Mouse (Mus musculus): ENCODE results near the gene Mgst2. TPM values are rescaled to one million over a fixed set of nuclear protein-coding genes. Genes with fewer than 3 reads are reported as not detected.

Mgst2 gene
- polyA plus RNA-seq, 1 experiment from 2014 or later, result 0.90 TPM

DNA sequence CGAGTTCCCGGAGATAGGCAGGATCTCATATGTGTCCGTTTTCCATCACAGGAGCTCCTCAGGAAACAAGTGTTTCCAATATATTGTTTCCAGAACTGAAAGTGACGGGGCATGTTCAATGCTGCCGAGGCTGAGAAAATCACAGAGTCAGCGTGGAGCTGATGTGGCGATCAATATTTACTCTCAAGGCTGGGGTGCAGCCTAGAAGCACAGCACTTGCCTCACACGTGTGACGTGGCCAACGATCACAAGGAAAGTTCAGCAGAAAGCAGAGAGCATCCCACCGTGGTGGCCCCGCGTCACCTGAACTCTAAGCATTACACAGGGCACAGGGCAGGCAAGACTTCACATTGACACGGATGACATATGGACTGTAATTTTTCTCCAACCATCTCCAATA is 34.4 kb downstream of the Mgst2 start:
- Histone ChIP-seq H3K36me3 (replicated peaks; ENCODE audit: control insufficient read depth, insufficient read depth, low read depth, low read length) (peaks cover 2% of the 10 kb centered on the region; the same call in 1 of the 2 replicates), H3K27ac (replicated peaks; ENCODE audit: low read depth, low read length) (no peak overlapping the region), H3K27me3 (ENCODE audit: control insufficient read depth, insufficient read depth, low read length) (no peaks in the 10 kb centered on the region), H3K4me1 (ENCODE audit: control insufficient read depth, insufficient read depth, low read length) (no peaks in the 10 kb centered on the region), H3K4me3 (ENCODE audit: low read depth, low read length) (no peak overlapping the region), H3K4me2 (ENCODE audit: low read depth, low read length) (no peak overlapping the region), H3K9me3 (replicated peaks; ENCODE audit: control insufficient read depth, low read length) (no peaks in the 10 kb centered on the region), H3K9ac (replicated peaks; ENCODE audit: low read length) (no peak overlapping the region)
- ATAC-seq (replicated peaks; ENCODE audit: insufficient number of reproducible peaks, low FRiP score, low TSS enrichment, low read depth), result no peak
- DNase-seq (ENCODE audit: low spot score), result no peak
- WGBS, result 90% methylated on average over 14 of the region's 14 CpGs

DNA sequence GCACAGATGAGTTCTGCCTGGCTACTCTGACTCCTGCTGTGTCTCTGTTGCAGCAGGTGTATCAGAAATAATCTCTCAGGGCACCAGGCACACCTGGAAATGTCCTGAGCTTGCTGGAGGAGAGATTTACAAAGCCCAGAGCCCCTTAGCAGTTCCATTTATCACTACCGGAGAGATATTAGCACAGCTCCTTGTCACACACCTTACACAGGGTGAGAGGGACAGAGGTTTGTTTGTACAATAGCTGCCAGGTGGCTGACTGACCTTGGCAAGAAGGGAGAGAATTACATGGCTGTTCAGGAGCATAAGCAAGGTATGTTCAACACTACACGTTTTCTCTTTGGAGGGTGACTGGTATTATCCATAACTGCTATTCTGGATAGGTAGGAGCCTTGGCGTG is 35.6 kb downstream of the Mgst2 start:
- Histone ChIP-seq H3K4me2 (ENCODE audit: low read depth, low read length) (no peak overlapping the region), H3K4me1 (ENCODE audit: control insufficient read depth, insufficient read depth, low read length) (no peaks in the 10 kb centered on the region), H3K9me3 (replicated peaks; ENCODE audit: control insufficient read depth, low read length) (no peaks in the 10 kb centered on the region), H3K27ac (replicated peaks; ENCODE audit: low read depth, low read length) (no peak overlapping the region), H3K4me3 (ENCODE audit: low read depth, low read length) (no peak overlapping the region), H3K9ac (replicated peaks; ENCODE audit: low read length) (no peak overlapping the region), H3K27me3 (ENCODE audit: control insufficient read depth, insufficient read depth, low read length) (no peaks in the 10 kb centered on the region), H3K36me3 (replicated peaks; ENCODE audit: control insufficient read depth, insufficient read depth, low read depth, low read length) (no peaks in the 10 kb centered on the region)
- 95% methylated on average over 3 of the region's 3 CpGs for WGBS
- DNase-seq (ENCODE audit: low spot score) (no peak), ATAC-seq (replicated peaks; ENCODE audit: insufficient number of reproducible peaks, low FRiP score, low TSS enrichment, low read depth) (no peak)

DNA sequence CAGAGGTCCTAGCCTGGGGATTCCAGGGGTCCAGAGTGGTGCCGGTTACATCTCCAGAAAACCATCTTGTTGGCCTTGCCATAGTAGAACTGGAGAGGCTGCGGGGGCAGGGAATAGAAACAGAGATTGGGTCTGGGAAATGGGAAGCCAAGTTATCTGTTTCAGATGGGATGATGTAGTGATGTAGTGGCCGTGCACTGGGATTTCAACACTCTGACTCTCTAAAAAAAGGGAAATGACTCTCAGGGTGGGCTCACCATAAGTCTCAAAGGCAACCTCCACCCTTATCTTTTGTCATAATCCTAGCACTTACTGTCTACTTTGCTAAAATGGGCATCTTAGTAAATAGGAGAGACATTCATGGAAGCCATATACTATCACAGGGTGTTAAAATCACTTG is 37.8 kb downstream of the Mgst2 start:
- peaks cover 3% of the 10 kb centered on the region; the same call in 1 of the 2 replicates for H3K4me1 ChIP-seq (ENCODE audit: control insufficient read depth, insufficient read depth, low read length)
- no peaks in the 10 kb centered on the region for H3K36me3 ChIP-seq (replicated peaks; ENCODE audit: control insufficient read depth, insufficient read depth, low read depth, low read length)
- H3K27ac ChIP-seq (replicated peaks; ENCODE audit: low read depth, low read length), result no peak overlapping the region
- 82% methylated on average over 3 of the region's 3 CpGs for WGBS
- no peaks in the 10 kb centered on the region for H3K27me3 ChIP-seq (ENCODE audit: control insufficient read depth, insufficient read depth, low read length)
- H3K9me3 ChIP-seq (replicated peaks; ENCODE audit: control insufficient read depth, low read length), result no peaks in the 10 kb centered on the region
- no peak overlapping the region for H3K9ac ChIP-seq (replicated peaks; ENCODE audit: low read length)
- no peak overlapping the region for H3K4me3 ChIP-seq (ENCODE audit: low read depth, low read length)
- ATAC-seq (replicated peaks; ENCODE audit: insufficient number of reproducible peaks, low FRiP score, low TSS enrichment, low read depth), result no peak
- H3K4me2 ChIP-seq (ENCODE audit: low read depth, low read length), result no peak overlapping the region
- DNase-seq (ENCODE audit: low spot score), result no peak

DNA sequence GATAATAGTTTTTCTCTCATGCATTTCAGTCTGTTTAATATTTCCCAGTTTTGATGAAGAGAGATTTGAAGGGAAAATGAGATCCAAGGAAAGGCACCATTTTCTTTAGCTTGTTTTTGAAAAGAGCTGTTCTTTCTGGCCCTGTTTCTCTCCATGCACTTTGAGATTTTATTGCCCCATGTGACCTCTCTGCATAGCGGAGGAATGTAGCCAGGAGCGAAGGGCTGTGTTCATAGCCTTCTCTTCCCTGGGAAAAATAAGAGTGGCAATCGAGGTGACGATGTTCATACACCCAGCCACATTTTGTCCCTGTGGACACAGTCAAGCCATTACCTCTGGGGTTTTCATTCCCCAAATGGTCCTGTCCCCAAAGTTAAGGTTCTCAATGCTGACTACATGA is 40.0 kb downstream of the Mgst2 start:
- no peaks in the 10 kb centered on the region for H3K36me3 ChIP-seq (replicated peaks; ENCODE audit: control insufficient read depth, insufficient read depth, low read depth, low read length)
- no peak overlapping the region for H3K4me3 ChIP-seq (ENCODE audit: low read depth, low read length)
- H3K9me3 ChIP-seq (replicated peaks; ENCODE audit: control insufficient read depth, low read length), result no peaks in the 10 kb centered on the region
- H3K27me3 ChIP-seq (ENCODE audit: control insufficient read depth, insufficient read depth, low read length), result no peaks in the 10 kb centered on the region
- H3K9ac ChIP-seq (replicated peaks; ENCODE audit: low read length), result no peak overlapping the region
- peaks cover 3% of the 10 kb centered on the region; the same call in 1 of the 2 replicates for H3K4me1 ChIP-seq (ENCODE audit: control insufficient read depth, insufficient read depth, low read length)
- H3K4me2 ChIP-seq (ENCODE audit: low read depth, low read length), result no peak overlapping the region
- WGBS, result 70% methylated on average over 4 of the region's 4 CpGs
- DNase-seq (ENCODE audit: low spot score), result no peak
- no peak for ATAC-seq (replicated peaks; ENCODE audit: insufficient number of reproducible peaks, low FRiP score, low TSS enrichment, low read depth)
- H3K27ac ChIP-seq (replicated peaks; ENCODE audit: low read depth, low read length), result no peak overlapping the region

DNA sequence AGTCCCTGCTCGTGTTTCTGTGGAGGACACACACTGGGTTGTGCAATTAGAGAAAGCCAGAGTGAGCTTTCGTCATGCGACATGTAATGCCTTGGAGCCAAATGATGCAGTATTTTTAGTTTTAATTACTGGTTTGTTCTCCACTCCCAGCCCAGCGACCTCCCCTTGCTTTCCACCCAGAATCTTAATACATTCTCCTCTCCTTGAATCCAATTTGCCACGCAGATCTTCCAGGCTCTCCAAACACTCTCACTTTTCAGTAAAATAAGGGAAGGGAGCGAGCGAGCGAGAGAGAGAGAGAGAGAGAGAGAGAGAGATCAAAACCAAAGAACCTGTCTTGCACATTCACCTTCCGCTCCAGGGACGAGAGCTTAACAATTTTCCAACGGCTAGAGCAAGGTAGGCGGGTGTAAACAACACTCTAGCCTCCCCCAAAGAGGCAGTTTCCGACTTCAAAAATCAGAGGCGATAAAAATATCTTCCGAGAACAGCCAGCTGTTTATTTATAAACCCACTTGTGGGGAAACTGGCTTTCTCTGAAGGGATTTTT is 40.6 kb downstream of the Mgst2 start:
- H3K36me3 ChIP-seq (replicated peaks; ENCODE audit: control insufficient read depth, insufficient read depth, low read depth, low read length), result no peaks in the 10 kb centered on the region
- H3K4me1 ChIP-seq (ENCODE audit: control insufficient read depth, insufficient read depth, low read length), result peaks cover 3% of the 10 kb centered on the region; the same call in 1 of the 2 replicates
- H3K4me3 ChIP-seq (ENCODE audit: low read depth, low read length), result no peak overlapping the region
- H3K4me2 ChIP-seq (ENCODE audit: low read depth, low read length), result peak overlapping the region; percentile 46
- peak overlapping the region; percentile 32; the same call in 1 of the 2 replicates for H3K9ac ChIP-seq (replicated peaks; ENCODE audit: low read length)
- H3K27me3 ChIP-seq (ENCODE audit: control insufficient read depth, insufficient read depth, low read length), result no peaks in the 10 kb centered on the region
- DNase-seq (ENCODE audit: low spot score) (no peak), ATAC-seq (replicated peaks; ENCODE audit: insufficient number of reproducible peaks, low FRiP score, low TSS enrichment, low read depth) (no peak)
- H3K27ac ChIP-seq (replicated peaks; ENCODE audit: low read depth, low read length), result no peak overlapping the region
- WGBS, result 26% methylated on average over 15 of the region's 15 CpGs
- no peaks in the 10 kb centered on the region for H3K9me3 ChIP-seq (replicated peaks; ENCODE audit: control insufficient read depth, low read length)

DNA sequence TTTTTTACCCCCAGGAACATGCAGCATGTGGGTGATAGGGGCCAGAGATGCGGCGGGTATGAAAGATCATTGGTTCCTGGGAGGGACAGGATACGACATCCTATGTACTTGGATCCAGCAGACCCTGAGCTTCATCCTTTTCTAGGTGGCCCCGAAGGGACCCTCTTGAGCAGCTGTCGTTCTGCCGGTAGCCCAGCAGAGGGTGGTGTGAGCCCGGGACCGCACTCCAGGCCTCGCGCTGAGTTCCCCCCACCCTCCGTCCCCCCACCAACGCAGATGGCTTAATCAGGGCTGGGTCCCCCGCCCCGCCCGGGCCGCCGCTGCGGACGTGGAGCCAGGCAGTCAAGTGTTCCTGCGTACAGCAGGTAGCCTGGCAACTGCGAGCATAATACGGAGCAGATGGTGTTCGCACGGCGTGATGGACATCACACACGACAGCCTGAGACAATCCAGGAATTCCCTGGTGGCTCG is 41.2 kb downstream of the Mgst2 start:
- Histone ChIP-seq H3K9me3 (replicated peaks; ENCODE audit: control insufficient read depth, low read length) (no peaks in the 10 kb centered on the region), H3K4me1 (ENCODE audit: control insufficient read depth, insufficient read depth, low read length) (peaks cover 3% of the 10 kb centered on the region; the same call in 1 of the 2 replicates), H3K27me3 (ENCODE audit: control insufficient read depth, insufficient read depth, low read length) (no peaks in the 10 kb centered on the region), H3K9ac (replicated peaks; ENCODE audit: low read length) (peak overlapping the region; percentile 62), H3K4me2 (ENCODE audit: low read depth, low read length) (peak overlapping the region; percentile 46), H3K27ac (replicated peaks; ENCODE audit: low read depth, low read length) (peak overlapping the region; percentile 89; the same call in 1 of the 2 replicates), H3K36me3 (replicated peaks; ENCODE audit: control insufficient read depth, insufficient read depth, low read depth, low read length) (no peaks in the 10 kb centered on the region), H3K4me3 (ENCODE audit: low read depth, low read length) (peak overlapping the region; percentile 22; the same call in 1 of the 2 replicates)
- ATAC-seq (replicated peaks; ENCODE audit: insufficient number of reproducible peaks, low FRiP score, low TSS enrichment, low read depth) (peak; percentile 96), DNase-seq (ENCODE audit: low spot score) (peak; percentile 96)
- 0% methylated on average over 27 of the region's 27 CpGs for WGBS

DNA sequence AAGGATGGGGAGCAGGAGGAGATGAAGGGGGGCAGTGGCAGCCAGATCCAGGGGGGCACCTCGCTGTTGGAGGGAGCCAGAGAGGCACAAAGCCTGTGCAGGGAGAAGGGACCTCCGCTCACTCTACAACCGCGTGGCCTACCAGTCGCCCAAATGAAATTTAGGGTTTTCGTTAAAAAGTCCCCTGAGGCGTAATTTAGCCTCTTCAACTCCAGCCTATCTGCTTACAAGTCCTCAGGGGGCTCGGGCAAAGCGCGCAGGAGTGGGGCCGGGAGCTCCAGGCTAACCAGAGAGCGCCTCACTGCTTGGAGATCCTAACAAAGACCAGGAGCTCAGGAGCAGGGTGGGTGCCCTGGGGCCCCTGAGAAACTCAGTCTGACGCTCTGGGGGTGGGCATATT is 41.8 kb downstream of the Mgst2 start:
- Histone ChIP-seq H3K4me3 (ENCODE audit: low read depth, low read length) (no peak overlapping the region), H3K4me2 (ENCODE audit: low read depth, low read length) (peak overlapping the region; percentile 46), H3K4me1 (ENCODE audit: control insufficient read depth, insufficient read depth, low read length) (peaks cover 3% of the 10 kb centered on the region; the same call in 1 of the 2 replicates), H3K9me3 (replicated peaks; ENCODE audit: control insufficient read depth, low read length) (no peaks in the 10 kb centered on the region), H3K36me3 (replicated peaks; ENCODE audit: control insufficient read depth, insufficient read depth, low read depth, low read length) (no peaks in the 10 kb centered on the region), H3K27me3 (ENCODE audit: control insufficient read depth, insufficient read depth, low read length) (no peaks in the 10 kb centered on the region), H3K9ac (replicated peaks; ENCODE audit: low read length) (peak overlapping the region; percentile 62), H3K27ac (replicated peaks; ENCODE audit: low read depth, low read length) (peak overlapping the region; percentile 89)
- DNase-seq (ENCODE audit: low spot score) (peak; percentile 72), ATAC-seq (replicated peaks; ENCODE audit: insufficient number of reproducible peaks, low FRiP score, low TSS enrichment, low read depth) (peak; percentile 80)
- 5% methylated on average over 13 of the region's 13 CpGs for WGBS

DNA sequence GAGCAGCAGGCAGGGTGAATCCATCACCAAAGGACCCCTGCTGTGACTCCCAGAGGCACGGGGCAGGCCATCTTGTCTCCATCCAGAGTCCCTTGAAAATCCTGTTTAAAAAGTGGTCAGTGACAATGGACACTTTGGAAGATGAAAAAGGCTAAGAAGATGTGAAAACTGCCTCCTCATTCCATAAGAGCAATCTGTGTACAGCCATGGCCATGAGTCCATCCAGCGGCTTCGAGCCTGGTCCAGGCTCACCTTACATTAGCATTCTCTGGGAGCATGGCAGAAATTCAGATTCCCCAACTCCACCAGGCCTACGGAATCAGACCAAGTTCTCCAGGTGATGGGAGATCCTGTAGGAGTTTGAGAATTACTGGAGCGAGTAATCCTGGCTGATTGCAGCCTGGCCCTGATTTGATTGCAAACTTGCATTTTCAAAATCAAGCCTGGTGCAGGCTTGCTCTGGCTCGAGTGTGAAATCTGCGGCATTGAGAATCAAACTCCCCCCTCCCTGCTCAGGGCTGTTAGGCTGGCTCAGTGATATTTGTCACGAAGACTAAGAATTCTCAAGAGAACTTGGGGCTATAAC is 42.6 kb downstream of the Mgst2 start:
- Histone ChIP-seq H3K9me3 (replicated peaks; ENCODE audit: control insufficient read depth, low read length) (no peaks in the 10 kb centered on the region), H3K4me2 (ENCODE audit: low read depth, low read length) (no peak overlapping the region), H3K27me3 (ENCODE audit: control insufficient read depth, insufficient read depth, low read length) (no peaks in the 10 kb centered on the region), H3K4me3 (ENCODE audit: low read depth, low read length) (no peak overlapping the region), H3K9ac (replicated peaks; ENCODE audit: low read length) (peak overlapping the region; percentile 62; the same call in 1 of the 2 replicates), H3K27ac (replicated peaks; ENCODE audit: low read depth, low read length) (peak overlapping the region; percentile 89; the same call in 1 of the 2 replicates), H3K4me1 (ENCODE audit: control insufficient read depth, insufficient read depth, low read length) (peaks cover 3% of the 10 kb centered on the region; the same call in 1 of the 2 replicates), H3K36me3 (replicated peaks; ENCODE audit: control insufficient read depth, insufficient read depth, low read depth, low read length) (no peaks in the 10 kb centered on the region)
- 56% methylated on average over 8 of the region's 8 CpGs for WGBS
- ATAC-seq (replicated peaks; ENCODE audit: insufficient number of reproducible peaks, low FRiP score, low TSS enrichment, low read depth), result no peak
- peak; percentile 50 for DNase-seq (ENCODE audit: low spot score)

Data from embryonic facial prominence, embryonic 11.5 days (tissue).